Mouse (Mus musculus): ENCODE measurements at regions not wholly inside any gene's neighbourhood (a gene's known extent, or its start where the extent isn't known, plus 50 kb on each side); places are given as distances from the start of the nearest gene placed in this dataset.

DNA sequence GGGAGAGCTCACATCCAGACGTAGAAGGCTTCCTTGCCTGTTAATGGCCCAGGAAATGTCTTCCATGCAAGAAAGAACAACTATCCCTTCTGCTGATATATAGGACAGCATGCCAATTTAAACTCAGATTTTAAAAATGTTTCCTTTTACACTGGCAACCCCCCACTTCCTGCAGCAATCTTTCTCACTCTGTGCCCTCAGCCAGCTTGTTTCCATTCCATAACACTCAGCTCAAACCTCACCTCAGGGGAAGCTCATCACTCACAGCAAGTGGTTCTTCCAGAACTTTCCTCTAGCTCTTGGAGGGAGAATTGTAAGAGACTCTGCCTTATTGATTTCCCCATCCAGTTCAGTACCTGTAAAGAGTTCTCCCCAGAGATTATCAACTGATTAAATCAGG lies 165.0 kb upstream of the Trib2 start:
- WGBS = 35% methylated on average over 1 of the region's 1 CpGs
- peaks cover 31% of the 10 kb centered on the region for H3K4me1 ChIP-seq (ENCODE audit: control insufficient read depth, insufficient read depth, low read length)
- H3K27ac ChIP-seq (ENCODE audit: low read length) = no peak overlapping the region
- H3K4me2 ChIP-seq (ENCODE audit: low read depth, low read length) = no peak overlapping the region
- no peaks in the 10 kb centered on the region for H3K27me3 ChIP-seq (ENCODE audit: control insufficient read depth, insufficient read depth, low read length)
- ATAC-seq (replicated peaks; ENCODE audit: extremely low read depth, insufficient read depth, low FRiP score) = no peak
- no peaks in the 10 kb centered on the region for H3K9me3 ChIP-seq (replicated peaks; ENCODE audit: control insufficient read depth, low read length)
- no peak overlapping the region for H3K4me3 ChIP-seq (ENCODE audit: low read length)
- no peak overlapping the region for H3K9ac ChIP-seq (ENCODE audit: low read length)
- H3K36me3 ChIP-seq (ENCODE audit: control insufficient read depth, insufficient read depth) = no peaks in the 10 kb centered on the region

GRCm38 (mm10) chr12:15979233-15979632 lies 162.5 kb upstream of the Trib2 start:
- no peak for ATAC-seq (replicated peaks; ENCODE audit: extremely low read depth, insufficient read depth, low FRiP score)
- no peaks in the 10 kb centered on the region for H3K9me3 ChIP-seq (replicated peaks; ENCODE audit: control insufficient read depth, low read length)
- H3K4me1 ChIP-seq (ENCODE audit: control insufficient read depth, insufficient read depth, low read length) = peaks cover 22% of the 10 kb centered on the region
- H3K36me3 ChIP-seq (ENCODE audit: control insufficient read depth, insufficient read depth) = no peaks in the 10 kb centered on the region
- no peak overlapping the region for H3K9ac ChIP-seq (ENCODE audit: low read length)
- no peak overlapping the region for H3K4me3 ChIP-seq (ENCODE audit: low read length)
- H3K4me2 ChIP-seq (ENCODE audit: low read depth, low read length) = no peak overlapping the region
- 91% methylated on average over 7 of the region's 7 CpGs for WGBS
- H3K27ac ChIP-seq (ENCODE audit: low read length) = no peak overlapping the region
- no peaks in the 10 kb centered on the region for H3K27me3 ChIP-seq (ENCODE audit: control insufficient read depth, insufficient read depth, low read length)

GRCm38 (mm10) chr12:15971786-15972185 lies 155.1 kb upstream of the Trib2 start:
- WGBS = 72% methylated on average over 3 of the region's 3 CpGs
- ATAC-seq (replicated peaks; ENCODE audit: extremely low read depth, insufficient read depth, low FRiP score) = no peak
- no peaks in the 10 kb centered on the region for H3K9me3 ChIP-seq (replicated peaks; ENCODE audit: control insufficient read depth, low read length)
- H3K4me2 ChIP-seq (ENCODE audit: low read depth, low read length) = no peak overlapping the region
- H3K4me3 ChIP-seq (ENCODE audit: low read length) = no peak overlapping the region
- no peak overlapping the region for H3K9ac ChIP-seq (ENCODE audit: low read length)
- H3K36me3 ChIP-seq (ENCODE audit: control insufficient read depth, insufficient read depth) = no peaks in the 10 kb centered on the region
- no peaks in the 10 kb centered on the region for H3K27me3 ChIP-seq (ENCODE audit: control insufficient read depth, insufficient read depth, low read length)
- no peaks in the 10 kb centered on the region for H3K4me1 ChIP-seq (ENCODE audit: control insufficient read depth, insufficient read depth, low read length)
- no peak overlapping the region for H3K27ac ChIP-seq (ENCODE audit: low read length)

DNA sequence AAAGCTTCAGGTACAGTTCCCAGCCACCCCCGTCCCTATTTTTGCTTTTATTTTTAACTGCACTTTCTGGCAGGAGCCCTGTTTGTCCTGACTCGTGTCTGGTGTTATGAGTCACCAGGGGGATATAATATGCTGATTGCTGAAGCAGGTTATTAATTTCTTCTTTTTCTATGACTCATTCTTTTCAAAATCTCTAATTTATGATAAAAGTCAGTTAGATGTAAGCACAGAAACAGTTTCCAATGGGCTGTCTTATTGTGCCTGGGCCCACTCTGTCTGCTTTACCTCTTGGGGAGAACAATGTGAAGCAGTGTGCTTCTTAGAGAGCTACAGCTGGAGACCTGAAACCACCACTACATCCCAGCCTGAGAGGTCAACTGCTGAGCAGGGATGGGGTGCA lies 153.5 kb upstream of the Trib2 start:
- H3K27me3 ChIP-seq (ENCODE audit: control insufficient read depth, insufficient read depth, low read length) = no peaks in the 10 kb centered on the region
- H3K4me3 ChIP-seq (ENCODE audit: low read length) = no peak overlapping the region
- ATAC-seq (replicated peaks; ENCODE audit: extremely low read depth, insufficient read depth, low FRiP score) = no peak
- no peaks in the 10 kb centered on the region for H3K9me3 ChIP-seq (replicated peaks; ENCODE audit: control insufficient read depth, low read length)
- 33% methylated on average over 2 of the region's 2 CpGs for WGBS
- H3K4me2 ChIP-seq (ENCODE audit: low read depth, low read length) = no peak overlapping the region
- no peaks in the 10 kb centered on the region for H3K36me3 ChIP-seq (ENCODE audit: control insufficient read depth, insufficient read depth)
- H3K4me1 ChIP-seq (ENCODE audit: control insufficient read depth, insufficient read depth, low read length) = no peaks in the 10 kb centered on the region
- no peak overlapping the region for H3K27ac ChIP-seq (ENCODE audit: low read length)
- H3K9ac ChIP-seq (ENCODE audit: low read length) = no peak overlapping the region

DNA sequence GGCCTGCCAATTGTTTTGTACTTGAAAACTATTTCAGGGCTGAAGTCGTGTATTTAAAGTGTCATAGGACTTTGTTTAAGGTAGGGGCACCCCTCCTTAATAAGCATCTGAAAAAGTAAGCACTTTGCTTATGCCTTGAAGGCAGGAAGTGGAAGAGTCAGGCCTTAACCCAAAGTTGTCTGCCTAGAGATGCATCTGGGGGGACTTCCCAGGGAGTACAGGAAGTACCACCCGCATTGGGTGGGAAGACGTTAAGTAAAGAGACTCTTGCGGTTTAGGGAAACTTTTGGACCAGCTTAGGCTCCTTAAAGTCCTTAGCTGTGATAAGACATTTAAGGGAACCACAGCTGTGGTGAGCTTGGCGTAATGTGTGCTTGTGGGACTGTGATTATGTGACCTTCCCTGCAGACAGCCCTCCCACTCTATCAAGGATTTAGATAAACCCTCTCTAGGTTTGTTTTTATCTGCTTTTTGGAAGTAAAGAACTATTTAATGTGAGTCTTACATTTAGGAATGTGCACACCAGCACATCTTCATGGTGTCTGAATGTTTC lies 150.9 kb upstream of the Trib2 start:
- H3K4me1 ChIP-seq (ENCODE audit: control insufficient read depth, insufficient read depth, low read length) = no peaks in the 10 kb centered on the region
- no peak overlapping the region for H3K9ac ChIP-seq (ENCODE audit: low read length)
- no peak for ATAC-seq (replicated peaks; ENCODE audit: extremely low read depth, insufficient read depth, low FRiP score)
- H3K36me3 ChIP-seq (ENCODE audit: control insufficient read depth, insufficient read depth) = no peaks in the 10 kb centered on the region
- no peak overlapping the region for H3K4me2 ChIP-seq (ENCODE audit: low read depth, low read length)
- no peak overlapping the region for H3K4me3 ChIP-seq (ENCODE audit: low read length)
- no peak overlapping the region for H3K27ac ChIP-seq (ENCODE audit: low read length)
- H3K9me3 ChIP-seq (replicated peaks; ENCODE audit: control insufficient read depth, low read length) = no peaks in the 10 kb centered on the region
- H3K27me3 ChIP-seq (ENCODE audit: control insufficient read depth, insufficient read depth, low read length) = no peaks in the 10 kb centered on the region
- WGBS = 48% methylated on average over 5 of the region's 5 CpGs

DNA sequence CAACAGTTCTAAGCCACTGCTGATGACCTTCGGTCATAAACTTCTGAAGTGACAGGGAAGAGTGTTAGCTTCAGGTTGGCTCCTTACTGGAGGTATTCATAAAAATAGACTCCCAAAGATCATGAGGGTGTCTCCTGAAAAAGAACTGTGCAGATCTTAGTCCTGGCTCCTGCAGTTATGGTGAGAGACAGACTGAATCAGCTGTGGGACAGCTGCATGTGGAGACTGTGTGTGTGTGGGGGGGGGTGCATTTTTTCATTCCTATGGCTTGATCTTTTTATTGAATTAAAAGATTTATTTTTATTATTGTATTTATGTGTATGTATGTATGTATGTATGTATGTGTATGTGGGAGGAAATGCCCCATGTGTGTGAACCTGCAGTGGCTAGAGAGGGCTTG lies 149.9 kb upstream of the Trib2 start:
- H3K4me1 ChIP-seq (ENCODE audit: control insufficient read depth, insufficient read depth, low read length) = no peaks in the 10 kb centered on the region

GRCm38 (mm10) chr12:15965921-15966320 lies 149.2 kb upstream of the Trib2 start:
- no peak overlapping the region for H3K4me3 ChIP-seq (ENCODE audit: low read length)
- no peak overlapping the region for H3K27ac ChIP-seq (ENCODE audit: low read length)
- H3K9ac ChIP-seq (ENCODE audit: low read length) = no peak overlapping the region
- H3K9me3 ChIP-seq (replicated peaks; ENCODE audit: control insufficient read depth, low read length) = no peaks in the 10 kb centered on the region
- H3K27me3 ChIP-seq (ENCODE audit: control insufficient read depth, insufficient read depth, low read length) = no peaks in the 10 kb centered on the region
- ATAC-seq (replicated peaks; ENCODE audit: extremely low read depth, insufficient read depth, low FRiP score) = no peak
- no peak overlapping the region for H3K4me2 ChIP-seq (ENCODE audit: low read depth, low read length)
- H3K36me3 ChIP-seq (ENCODE audit: control insufficient read depth, insufficient read depth) = no peaks in the 10 kb centered on the region
- no peaks in the 10 kb centered on the region for H3K4me1 ChIP-seq (ENCODE audit: control insufficient read depth, insufficient read depth, low read length)
- WGBS = 68% methylated on average over 4 of the region's 4 CpGs

More for the DNA sequence above, 149.9 kb upstream of the Trib2 start:
- WGBS = 81% methylated on average over 1 of the region's 1 CpGs
- H3K36me3 ChIP-seq (ENCODE audit: control insufficient read depth, insufficient read depth) = no peaks in the 10 kb centered on the region
- H3K4me2 ChIP-seq (ENCODE audit: low read depth, low read length) = no peak overlapping the region
- H3K27ac ChIP-seq (ENCODE audit: low read length) = no peak overlapping the region
- no peak overlapping the region for H3K9ac ChIP-seq (ENCODE audit: low read length)
- no peak overlapping the region for H3K4me3 ChIP-seq (ENCODE audit: low read length)
- no peaks in the 10 kb centered on the region for H3K9me3 ChIP-seq (replicated peaks; ENCODE audit: control insufficient read depth, low read length)
- ATAC-seq (replicated peaks; ENCODE audit: extremely low read depth, insufficient read depth, low FRiP score) = no peak
- H3K27me3 ChIP-seq (ENCODE audit: control insufficient read depth, insufficient read depth, low read length) = no peaks in the 10 kb centered on the region

DNA sequence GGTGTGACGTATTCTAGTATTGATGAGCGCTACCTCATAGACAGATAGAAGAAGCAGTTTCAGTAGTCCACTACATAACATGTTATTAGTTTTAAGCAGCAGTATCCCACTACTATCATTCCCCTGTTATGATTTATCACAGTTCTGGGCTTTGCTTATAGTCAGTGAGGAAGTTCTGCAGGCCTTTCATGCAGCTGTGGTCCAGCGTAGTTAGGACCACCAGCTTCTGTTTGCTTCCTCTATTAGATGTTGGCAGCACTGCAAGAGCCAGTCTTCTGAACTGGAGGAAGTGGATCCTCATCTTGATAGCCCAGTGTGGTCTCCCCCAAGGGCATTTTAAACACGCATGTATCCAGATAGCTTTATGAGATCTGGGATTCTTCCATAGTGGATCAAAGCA lies 147.4 kb upstream of the Trib2 start:
- Histone ChIP-seq H3K4me1 (ENCODE audit: control insufficient read depth, insufficient read depth, low read length) (no peaks in the 10 kb centered on the region), H3K9me3 (replicated peaks; ENCODE audit: control insufficient read depth, low read length) (no peaks in the 10 kb centered on the region), H3K36me3 (ENCODE audit: control insufficient read depth, insufficient read depth) (no peaks in the 10 kb centered on the region), H3K4me3 (ENCODE audit: low read length) (no peak overlapping the region), H3K4me2 (ENCODE audit: low read depth, low read length) (no peak overlapping the region), H3K9ac (ENCODE audit: low read length) (no peak overlapping the region), H3K27ac (ENCODE audit: low read length) (no peak overlapping the region), H3K27me3 (ENCODE audit: control insufficient read depth, insufficient read depth, low read length) (no peaks in the 10 kb centered on the region)
- ATAC-seq (replicated peaks; ENCODE audit: extremely low read depth, insufficient read depth, low FRiP score) = no peak
- 86% methylated on average over 4 of the region's 4 CpGs for WGBS

- Histone ChIP-seq H3K27ac (ENCODE audit: low read length) (no peak overlapping the region), H3K9ac (ENCODE audit: low read length) (no peak overlapping the region), H3K4me2 (ENCODE audit: low read depth, low read length) (no peak overlapping the region), H3K4me1 (ENCODE audit: control insufficient read depth, insufficient read depth, low read length) (no peaks in the 10 kb centered on the region), H3K27me3 (ENCODE audit: control insufficient read depth, insufficient read depth, low read length) (no peaks in the 10 kb centered on the region), H3K4me3 (ENCODE audit: low read length) (no peak overlapping the region), H3K9me3 (replicated peaks; ENCODE audit: control insufficient read depth, low read length) (no peaks in the 10 kb centered on the region), H3K36me3 (ENCODE audit: control insufficient read depth, insufficient read depth) (no peaks in the 10 kb centered on the region)
- WGBS = 84% methylated on average over 2 of the region's 2 CpGs
- no peak for ATAC-seq (replicated peaks; ENCODE audit: extremely low read depth, insufficient read depth, low FRiP score)
These were observed 145.1 kb upstream of the Trib2 start for GRCm38 (mm10) chr12:15961834-15962233.
